Mouse (Mus musculus) large intestine, adult 2 months (tissue): ENCODE measurements around the gene Ablim1. TPM values are rescaled to one million over a fixed set of nuclear protein-coding genes. Genes with fewer than 3 reads are reported as not detected.

Experiments
- DNase-seq: peaks from one replicate; pipeline ENCODE4 v3.0.0-alpha.2; 2012; ENCODE audit warnings: low read depth, low spot score
- whole genome bisulfite sequencing: fragments of 180-500 bp; shearing (Covaris S2); methylation state at CpG from one replicate; pipeline ENCODE4 v1.1.7; 2018; 5-methylcytosine and 5-hydroxymethylcytosine counted together
- polyA plus RNA-seq: library from polyadenylated mRNA; depleted of rRNA; stranded (reverse); fragments of >200 nt; gene quantifications from 2 replicates; pipeline ENCODE4 v1.2.3, GENCODE M21; 2012; rRNA removed

Ablim1 gene
- polyA plus RNA-seq, 1 experiment: 14.1 TPM

DNA sequence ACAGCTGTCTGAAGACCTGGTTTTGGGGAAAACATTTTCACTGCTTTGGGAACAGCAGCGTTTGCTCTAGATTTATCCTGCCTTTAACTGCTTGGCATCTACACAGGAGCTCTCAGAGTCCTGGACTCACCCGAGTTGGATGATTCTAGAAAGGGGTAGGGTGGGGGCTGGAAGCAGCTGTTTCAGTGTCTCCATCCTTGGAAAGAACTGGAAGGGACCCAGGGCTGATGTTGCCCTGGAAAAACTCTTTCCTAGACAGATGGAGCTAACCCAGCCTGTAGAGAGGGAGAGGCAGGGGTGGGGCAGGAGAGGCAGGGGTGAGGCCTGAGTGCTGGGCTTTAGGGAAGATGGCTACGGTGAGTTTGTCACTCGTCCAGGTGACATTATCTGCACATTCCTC, 330.5 kb downstream of the Ablim1 start:
- whole genome bisulfite sequencing: 34% methylated on average over 4 of the region's 4 CpGs
- DNase-seq: no peak

DNA sequence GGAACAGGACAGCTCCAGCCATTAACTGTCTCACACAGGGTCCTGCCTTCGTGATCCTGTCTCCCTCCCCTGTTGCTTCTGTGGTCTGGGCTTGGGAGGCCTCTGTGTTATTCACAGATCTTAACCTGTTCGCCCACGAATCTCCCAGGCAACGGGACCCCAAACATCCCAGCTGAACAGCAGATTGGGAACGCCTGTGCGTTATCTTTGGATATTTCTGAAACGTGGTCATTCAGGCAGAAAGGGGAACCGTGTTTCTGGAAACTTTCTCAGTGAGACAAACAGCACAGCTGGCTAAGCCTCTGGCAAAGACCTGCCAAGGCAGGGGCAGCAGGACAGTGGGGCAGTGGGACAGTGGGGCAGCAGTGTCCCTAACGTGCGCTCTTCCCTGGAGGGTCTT, 331.0 kb downstream of the Ablim1 start:
- no peak for DNase-seq
- WGBS: 71% methylated on average over 10 of the region's 10 CpGs

Other genes with a start within 250 kb of the Ablim1 start
- 6.2 and 11.5 TPM in 2 replicates for gene Fam160b1, start 45.8 kb upstream of the Ablim1 start, polyA plus RNA-seq
- gene Trub1, start 138.0 kb upstream of the Ablim1 start, polyA plus RNA-seq: 3.5 and 4.1 TPM in 2 replicates